Mouse (Mus musculus) layer of hippocampus, adult 18-20 months (tissue): ENCODE measurements at regions not wholly inside any gene's neighbourhood (a gene's known extent, or its start where the extent isn't known, plus 50 kb on each side); places are given as distances from the start of the nearest gene placed in this dataset.

ENCODE experiments used
- DNase-seq, 2 experiments: peaks; one replicate each; pipeline ENCODE4 v3.0.0; 2022; ENCODE audit warnings: low spot score in 2 of 2

DNA sequence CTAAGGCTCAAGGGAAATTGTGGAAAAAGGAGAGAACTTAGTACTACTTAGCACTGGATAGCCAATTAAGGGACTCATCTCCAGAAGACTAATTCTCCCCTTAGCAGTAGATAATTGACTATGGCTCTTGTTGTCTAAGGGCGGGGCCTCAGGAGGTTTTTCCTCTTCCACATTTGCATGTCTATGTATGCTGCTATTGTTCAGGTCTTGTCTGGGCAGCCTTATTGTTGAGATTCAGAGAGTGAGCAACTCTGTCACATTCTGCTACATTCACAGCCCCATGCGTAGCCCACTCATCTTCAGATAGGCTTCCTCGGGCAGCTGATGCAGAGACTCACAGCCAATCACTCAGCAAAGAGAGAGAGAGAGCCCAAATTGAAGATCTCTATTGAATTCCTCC is 339.9 kb downstream of the Gpam start:
- DNase-seq = no peak

DNA sequence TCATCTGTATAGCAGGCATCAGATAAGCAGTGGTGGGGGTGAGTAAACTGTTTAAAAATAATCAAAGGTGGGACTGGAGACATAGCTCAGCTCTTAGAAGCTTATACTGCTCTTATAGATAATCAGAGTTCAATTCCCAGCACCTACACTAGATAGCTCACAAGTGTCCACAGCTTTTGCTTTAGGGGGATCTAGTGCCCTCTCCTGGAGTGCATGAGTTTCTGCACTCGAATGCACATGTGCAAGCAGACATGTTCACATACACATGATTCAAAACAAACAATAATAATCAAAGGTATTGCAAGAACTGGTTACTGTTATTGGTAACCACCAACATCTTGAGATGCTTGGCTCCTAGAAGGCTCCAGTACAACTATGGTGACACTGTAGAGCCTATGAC is 343.3 kb downstream of the Gpam start:
- no peak for DNase-seq

DNA sequence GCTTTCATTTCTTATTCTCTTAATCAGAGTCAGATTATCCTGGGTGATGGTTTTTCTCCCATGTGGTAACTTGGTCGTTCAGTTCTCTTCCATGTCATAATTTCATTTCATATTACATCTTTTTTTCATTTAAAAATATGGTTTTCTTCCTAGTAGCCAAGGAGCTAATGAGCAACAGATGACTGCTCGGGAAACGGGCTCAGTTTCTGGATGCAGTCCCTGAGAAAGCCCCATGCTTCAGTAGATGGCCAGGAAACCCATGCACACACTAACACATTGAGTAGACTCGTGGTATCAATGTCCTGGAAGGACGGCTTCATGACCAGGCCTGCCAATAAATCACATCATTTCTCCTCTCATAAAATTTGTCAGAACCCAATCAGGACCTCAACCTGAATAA is 369.3 kb downstream of the Gpam start:
- DNase-seq = no peak

DNA sequence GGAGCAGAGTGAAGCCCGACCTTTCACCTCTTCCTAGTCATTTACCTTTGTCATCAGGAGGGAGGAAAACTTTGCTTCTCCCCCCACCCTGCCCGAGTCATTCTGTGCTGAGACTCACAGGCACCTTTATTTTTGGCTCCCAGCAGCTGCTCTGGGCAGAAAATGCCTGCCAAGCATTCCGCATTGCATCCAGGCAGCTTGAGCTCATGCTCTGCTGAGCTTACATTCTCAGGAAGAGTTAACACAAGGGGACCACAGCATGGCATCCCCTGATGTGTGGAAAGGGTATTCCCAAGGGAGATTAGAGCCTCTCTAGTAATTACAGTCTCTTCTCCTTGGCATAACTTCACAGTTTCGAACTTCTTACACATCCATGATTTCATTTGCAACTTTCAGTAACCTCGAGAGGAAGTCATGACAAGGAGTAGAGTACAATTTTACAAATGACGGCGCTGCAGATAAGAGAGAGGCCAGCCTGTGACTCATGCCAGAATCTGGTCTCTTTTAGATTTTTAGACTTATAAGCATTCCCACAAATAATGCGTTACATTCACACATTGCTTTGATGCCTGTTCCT is 370.3 kb downstream of the Gpam start:
- peak; percentile 32 to 65 for DNase-seq

DNA sequence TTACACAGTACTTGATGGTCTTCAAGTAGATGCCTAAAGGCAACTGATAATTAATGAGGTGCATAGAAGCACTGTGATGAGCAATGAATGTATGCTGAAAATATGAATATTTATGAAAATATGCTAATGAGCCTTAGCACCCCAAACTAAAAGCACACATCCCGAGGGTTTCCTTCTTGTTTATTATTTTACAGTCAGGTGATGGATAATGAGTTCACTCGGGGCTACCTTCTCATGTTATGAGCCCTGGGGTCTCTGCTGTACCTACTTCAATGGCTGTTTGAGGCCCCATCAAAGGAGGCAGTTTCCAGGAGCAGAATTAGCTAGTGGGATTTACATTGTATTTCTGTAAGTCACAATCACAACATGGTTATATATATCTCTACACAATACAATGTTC is 371.6 kb downstream of the Gpam start:
- no peak for DNase-seq

DNA sequence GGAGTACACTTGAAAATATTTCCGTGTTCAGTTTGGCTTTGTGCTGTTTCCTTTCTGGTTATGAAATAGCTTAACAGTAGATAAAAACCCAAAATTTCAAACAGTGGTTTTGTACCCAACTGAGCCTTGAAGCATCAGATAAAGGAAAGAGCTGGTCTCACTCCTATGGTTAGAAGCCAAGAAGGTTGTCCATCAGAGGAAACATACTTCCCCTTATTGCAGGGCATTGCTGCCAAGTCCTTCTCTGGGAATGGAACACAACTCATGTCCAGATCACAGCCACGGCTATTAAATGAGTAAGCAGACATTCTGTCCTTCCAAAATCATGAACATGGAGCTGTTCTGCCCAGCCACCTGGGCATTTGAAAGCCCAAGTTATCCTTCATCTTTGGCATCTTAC is 393.1 kb downstream of the Gpam start:
- no peak for DNase-seq

DNA sequence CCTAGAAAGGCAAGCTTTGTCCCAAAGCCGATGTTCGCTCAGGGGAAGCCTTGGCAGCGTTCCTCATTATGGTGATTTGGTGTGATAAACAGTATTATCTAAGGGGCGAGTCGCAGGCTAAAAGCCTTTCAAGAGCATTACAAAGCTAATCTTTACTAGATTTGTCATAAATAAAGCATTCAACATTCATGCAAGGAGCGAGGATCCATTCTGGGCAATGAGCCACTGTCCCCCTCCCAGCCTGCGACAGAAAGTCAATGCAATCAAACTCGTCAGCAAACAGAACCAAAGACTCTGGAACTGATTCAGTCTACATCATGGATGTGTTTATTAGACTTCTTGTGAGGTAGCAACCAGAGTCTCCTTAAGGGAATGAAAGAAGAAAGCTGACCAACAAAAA is 395.3 kb downstream of the Gpam start:
- DNase-seq = no peak

DNA sequence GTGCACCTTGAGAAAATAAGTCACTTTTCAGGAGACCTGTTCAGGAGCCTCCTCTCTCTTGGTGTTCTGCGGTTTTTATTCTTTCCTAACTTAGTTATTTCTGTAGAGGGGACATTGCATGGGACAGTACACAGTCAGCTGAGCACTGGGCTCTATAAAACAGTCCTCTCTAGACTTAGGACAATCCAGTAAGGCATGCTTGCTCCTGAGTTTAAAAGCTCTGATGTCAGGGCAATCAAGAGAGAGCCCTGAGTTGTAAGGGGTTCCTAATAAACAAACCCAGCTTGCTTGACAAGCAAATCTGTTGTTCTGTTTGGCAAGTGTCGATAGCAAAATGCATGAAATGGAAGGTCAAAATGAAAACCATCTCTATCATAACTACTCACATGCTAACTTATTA is 395.7 kb downstream of the Gpam start:
- DNase-seq = no peak

DNA sequence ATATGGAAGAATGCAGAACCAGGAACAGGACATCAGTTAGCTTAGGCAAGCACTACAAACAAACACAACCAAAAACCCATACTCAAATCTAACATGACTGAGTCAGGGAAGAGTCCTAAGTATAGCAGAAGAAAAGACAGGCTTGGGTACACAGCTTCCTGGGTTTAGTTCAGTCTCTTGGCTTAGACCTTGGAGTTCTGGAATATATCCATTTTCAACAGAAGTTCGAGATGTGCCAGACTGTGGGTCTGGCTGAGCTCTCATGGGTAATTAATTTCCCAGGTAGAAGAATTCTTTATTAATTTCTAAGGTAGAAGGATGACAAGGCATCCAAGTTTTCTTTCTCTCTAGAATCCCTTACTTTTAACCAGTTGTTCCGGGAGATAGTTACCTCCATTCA is 396.2 kb downstream of the Gpam start:
- DNase-seq = no peak

DNA sequence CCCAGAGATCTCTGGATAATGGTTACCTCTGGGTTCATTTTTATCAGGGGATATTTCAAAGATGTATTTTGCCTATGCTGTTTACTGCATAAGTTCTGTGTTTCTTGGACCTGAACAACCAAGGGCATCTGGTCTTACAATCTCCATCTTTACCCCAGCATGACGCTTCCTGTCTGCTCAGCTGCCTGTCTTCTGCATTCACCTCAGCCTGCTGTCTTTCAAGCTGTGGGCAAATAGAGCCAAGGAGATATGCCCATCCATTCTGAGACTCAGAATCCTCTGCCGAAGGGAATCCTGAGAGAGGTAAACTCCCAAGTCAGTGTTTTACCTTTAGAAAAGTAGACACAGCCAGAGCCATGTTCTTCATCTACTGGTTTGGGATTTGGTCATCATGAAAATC is 396.7 kb downstream of the Gpam start:
- DNase-seq = no peak

DNA sequence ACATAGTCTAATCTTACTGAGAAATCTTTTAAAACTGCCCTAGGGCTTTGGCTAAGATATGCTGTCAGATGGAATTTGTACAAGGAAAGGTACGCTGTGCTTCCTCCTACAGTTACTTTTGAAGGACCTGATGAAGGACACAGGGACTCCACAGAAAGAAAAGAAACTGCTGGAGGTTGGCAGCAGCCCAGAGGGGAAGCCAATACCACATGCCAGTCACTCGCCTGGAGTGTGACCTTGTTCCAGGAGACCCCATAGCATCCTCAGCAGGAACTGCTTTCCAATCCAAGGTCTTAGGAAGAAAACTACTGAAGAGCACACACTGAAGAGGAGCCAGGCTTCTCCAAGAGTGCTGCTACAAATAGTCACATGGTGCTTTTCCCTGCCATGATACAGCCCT is 404.9 kb downstream of the Gpam start:
- DNase-seq = no peak

DNA sequence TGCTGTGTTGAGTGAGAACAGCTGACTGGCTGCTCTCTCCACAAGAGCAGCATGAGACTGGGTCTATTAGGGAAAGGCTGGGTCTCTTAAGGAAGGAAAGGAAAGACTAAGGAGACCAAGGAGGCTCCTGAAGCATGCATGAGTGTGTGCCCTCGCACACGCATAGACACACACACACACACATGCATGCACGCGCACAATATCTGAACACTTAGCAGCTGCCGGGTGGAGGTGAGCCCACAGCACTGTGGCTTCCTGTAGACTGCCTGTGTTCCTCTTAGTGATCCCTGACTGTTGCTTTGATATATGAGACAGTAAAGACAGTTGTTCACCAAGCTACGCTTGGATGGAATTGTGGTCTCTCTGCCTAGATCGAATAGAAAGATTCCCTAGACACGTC is 429.6 kb downstream of the Gpam start:
- DNase-seq = no peak

DNA sequence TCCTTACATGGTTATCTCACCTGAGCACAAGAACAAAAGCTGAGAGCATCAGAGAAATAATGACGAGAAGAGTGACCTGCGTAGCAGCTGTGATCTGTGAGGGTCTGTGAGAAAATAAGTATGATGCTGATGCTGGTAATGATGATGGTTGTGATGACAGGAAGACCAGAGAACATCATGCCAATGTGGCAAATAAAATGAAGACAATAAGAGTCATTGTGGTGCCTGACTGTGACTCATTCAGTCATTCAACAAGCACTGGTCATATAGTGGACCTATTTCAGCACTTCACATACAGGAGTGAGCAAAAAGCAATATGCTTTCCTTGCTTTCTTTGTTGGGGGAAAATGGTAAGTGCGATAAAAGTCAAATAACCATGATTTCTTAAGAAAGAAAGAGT is 433.3 kb downstream of the Gpam start:
- DNase-seq = no peak

DNA sequence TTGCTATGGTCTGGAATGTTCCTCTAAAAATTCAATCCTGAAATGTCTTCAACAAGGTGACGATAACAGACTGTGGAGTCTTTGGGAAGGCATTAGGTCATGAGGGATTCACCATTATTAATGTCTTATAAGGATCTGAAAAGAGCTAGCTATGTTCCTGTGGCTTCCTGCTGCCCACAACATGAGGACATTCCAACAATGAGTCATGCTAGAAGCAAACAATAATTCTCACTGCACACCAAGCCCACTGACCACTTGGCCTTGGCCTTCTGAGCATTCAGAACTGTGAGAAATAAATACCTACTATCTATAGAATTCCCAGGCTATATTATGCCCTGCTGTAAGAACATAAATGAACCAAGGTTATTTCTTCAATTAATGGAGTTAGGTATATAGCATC is 433.9 kb downstream of the Gpam start:
- DNase-seq = no peak

DNA sequence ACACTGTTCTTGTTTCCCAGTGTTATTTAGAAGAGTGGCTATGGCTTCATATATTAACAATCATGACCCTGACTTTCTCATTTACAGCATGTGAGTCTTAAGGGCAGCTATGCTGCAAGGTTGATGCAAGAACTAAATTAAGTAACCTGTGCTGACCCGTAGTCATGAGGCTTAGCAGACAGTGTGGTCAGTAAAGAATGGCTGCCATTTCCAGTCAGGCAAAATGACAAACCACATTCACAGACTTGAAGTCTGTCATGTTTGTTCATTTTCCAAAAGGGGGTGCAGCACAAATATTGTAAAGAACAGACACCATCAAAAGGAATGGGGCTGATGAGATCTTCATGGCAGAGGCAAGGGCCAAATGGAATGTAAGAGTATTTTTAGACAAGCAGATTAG is 435.2 kb downstream of the Gpam start:
- no peak for DNase-seq

DNA sequence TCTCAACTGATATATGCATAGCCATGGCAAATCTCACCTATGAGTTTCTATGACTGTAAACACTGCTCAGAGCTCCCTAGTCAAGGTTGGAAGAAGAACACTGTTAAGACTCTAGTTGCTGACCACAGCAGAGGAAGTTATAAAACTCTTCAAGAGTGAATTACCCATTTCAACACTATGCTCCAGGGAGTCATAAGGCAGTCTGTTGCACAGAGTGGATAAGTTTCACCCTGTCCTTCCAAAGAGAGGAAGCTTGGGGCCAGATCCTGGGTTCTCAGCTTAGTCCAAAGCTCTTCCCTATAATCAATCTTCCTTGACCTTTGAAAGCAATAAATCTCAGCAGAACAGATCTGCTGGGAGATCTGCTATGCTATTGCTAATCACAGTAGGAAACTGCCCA is 438.4 kb downstream of the Gpam start:
- DNase-seq = no peak

DNA sequence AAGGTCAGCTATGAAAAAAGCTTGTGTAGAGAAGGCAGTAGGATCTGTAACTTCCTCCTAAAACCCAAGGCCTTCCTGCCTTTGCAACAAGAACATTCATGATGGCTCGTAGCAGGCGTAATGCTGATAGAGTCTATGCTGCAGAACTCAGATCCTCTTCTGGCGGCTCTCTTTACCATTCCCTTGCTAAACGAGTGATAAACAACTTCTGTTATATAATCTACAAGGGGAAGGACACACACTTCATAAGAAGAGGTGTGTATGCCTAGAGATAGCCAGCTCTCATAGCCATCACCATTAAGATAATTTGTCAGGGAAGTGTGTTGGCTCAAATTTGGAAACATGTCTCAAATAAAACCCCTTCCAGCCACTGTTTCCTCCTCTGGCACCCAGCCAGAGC is 441.9 kb downstream of the Gpam start:
- no peak for DNase-seq
